Mouse (Mus musculus): Measurements from ENCODE around the gene Rsad1. TPM values are rescaled to one million over a fixed set of nuclear protein-coding genes. Genes with fewer than 3 reads are reported as not detected.

Gene Rsad1
- 2.3 and 2.5 TPM in 2 replicates for polyA plus RNA-seq (2015; fragmentation: Nextera tagmentation; extraction: Ambion mirVana)

DNA sequence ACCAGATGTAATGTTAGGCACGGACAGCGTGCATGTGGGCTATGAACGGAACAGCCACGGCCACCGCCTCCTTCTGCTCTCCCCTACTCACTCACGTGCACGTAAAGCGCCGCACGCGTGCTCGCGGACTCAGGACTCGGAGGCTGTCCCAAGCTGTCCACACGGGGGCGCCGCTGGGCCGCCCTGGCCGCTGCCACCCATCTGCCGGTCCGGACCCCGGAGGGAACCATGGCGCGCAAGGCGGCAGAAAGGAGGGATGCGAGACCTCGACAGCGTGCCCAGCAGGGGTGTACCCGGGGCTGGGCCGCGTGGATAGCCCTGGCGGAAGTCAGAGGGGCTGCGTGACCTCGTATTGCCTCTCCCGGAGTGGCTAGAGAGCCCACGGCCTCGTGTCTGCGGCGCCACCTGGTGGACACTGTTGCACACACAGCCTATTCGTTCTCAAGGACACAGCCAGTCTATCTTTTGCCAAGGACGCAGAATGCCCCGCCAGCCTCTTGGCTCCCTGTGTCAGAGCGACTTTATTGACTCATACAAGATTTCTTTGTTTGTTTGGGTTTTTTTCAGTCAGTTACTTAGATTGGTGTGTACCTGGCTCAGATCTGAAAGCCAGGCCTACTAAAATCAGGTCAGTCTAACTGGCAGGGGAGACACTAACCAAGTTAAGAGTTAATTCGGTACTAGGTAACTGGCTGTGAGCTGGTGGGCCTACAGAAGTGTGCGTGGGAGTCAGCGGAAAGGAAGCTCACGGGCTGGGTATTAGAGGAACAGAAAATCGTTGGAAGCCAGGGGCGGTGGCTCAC is at the start of gene Rsad1:
Gene Rsad1 (minus strand): TSS at position 368 of the 803 bp plus-strand sequence.

GRCm38 (mm10) chr11:94564437-94565150 is 15.5 kb upstream of the Rsad1 start, which contains the start of gene Chad:
Gene Chad (plus strand): TSS chr11:94565047.

DNA sequence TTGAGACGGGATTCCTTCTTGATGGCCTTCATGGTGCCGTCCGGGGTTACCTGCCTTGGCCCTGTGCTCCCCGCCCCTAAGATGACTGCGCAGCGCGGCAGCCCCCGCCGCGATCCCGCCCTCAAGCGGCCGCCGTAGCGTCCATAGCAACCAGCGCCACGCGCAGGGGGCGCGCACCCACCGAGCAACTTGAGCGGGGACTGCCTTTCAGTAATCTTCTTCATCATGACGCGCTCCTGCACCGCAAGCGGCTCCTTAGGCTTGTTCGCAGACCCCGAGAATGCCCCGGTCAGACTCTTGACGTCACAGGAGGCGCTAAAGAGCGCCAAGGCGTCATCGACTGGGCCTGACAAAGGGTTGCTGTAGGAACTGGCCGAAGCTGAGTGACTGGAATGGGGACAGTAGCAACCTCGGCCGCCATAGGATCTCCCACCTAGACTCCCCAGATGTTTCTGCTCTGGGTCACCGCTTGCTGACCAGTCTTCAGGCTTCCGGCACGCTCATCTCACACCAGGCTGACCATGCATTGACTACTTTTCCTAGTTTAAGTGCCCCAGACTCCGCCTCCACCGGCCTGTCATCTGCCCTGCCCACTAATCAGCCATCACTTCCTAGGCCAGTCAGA is 27.7 kb downstream of the Rsad1 start, which contains the start of gene Mycbpap:
Gene Mycbpap (minus strand): TSS at position 524 of the 625 bp plus-strand sequence.

DNA sequence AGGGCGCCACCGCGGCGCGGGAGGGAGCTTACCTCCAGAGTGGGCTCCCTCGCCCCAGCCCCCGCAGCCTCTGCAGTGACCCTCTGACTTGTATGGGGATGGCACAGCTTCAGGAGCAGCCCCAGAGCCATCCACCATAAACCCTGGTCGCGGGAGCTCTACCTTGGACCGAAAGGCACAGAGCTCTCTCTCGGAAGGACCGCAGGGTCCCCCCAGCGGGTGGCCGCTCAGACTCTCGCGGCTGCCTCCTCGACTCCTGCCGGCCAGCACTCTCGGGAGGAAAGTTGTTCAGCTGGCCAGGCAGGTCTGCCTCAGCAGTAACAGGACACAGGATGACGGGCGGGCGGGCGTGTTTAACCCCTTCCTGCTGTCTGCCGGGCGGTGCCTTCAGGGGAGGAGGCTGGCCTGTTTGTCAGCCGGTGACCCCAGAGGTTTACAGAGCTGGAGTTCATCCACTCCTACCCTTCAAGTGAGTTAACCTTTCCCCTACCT is 49.3 kb downstream of the Rsad1 start, which contains the start of gene Epn3:
Gene Epn3 (minus strand): TSS at position 314 of the 492 bp plus-strand sequence.

Other genes starting within 250 kb of the Rsad1 start
- gene Luc7l3, start 227.3 kb downstream of the Rsad1 start, polyA plus RNA-seq (2015; fragmentation: Nextera tagmentation; extraction: Ambion mirVana) = 47.1 and 50.8 TPM in 2 replicates
- 40.7 and 42.7 TPM in 2 replicates for gene Ankrd40, start 221.3 kb downstream of the Rsad1 start, polyA plus RNA-seq (2015; fragmentation: Nextera tagmentation; extraction: Ambion mirVana)
- 0.42 and 0.95 TPM in 2 replicates for gene Abcc3, start 156.3 kb downstream of the Rsad1 start, polyA plus RNA-seq (2015; fragmentation: Nextera tagmentation; extraction: Ambion mirVana)
- gene Cacna1g, start 75.1 kb downstream of the Rsad1 start, polyA plus RNA-seq (2015; fragmentation: Nextera tagmentation; extraction: Ambion mirVana) = 2.4 and 2.6 TPM in 2 replicates
- not detected in 2 replicates for gene Spata20, start 63.1 kb downstream of the Rsad1 start, polyA plus RNA-seq (2015; fragmentation: Nextera tagmentation; extraction: Ambion mirVana)
- 0.55 and 1.5 TPM in 2 replicates for gene Epn3, start 49.3 kb downstream of the Rsad1 start, polyA plus RNA-seq (2015; fragmentation: Nextera tagmentation; extraction: Ambion mirVana)
- gene Mycbpap, start 27.5 kb downstream of the Rsad1 start, polyA plus RNA-seq (2015; fragmentation: Nextera tagmentation; extraction: Ambion mirVana) = 0.06 and 0.12 TPM in 2 replicates
- 0.17 and 5.2 TPM in 2 replicates for gene Chad, start 15.8 kb upstream of the Rsad1 start, polyA plus RNA-seq (2015; fragmentation: Nextera tagmentation; extraction: Ambion mirVana)
- gene Acsf2, start 52.6 kb upstream of the Rsad1 start, polyA plus RNA-seq (2015; fragmentation: Nextera tagmentation; extraction: Ambion mirVana) = 1.9 and 2.2 TPM in 2 replicates
- gene Lrrc59, start 80.5 kb upstream of the Rsad1 start, polyA plus RNA-seq (2015; fragmentation: Nextera tagmentation; extraction: Ambion mirVana) = 47.9 and 71.0 TPM in 2 replicates
- gene Mrpl27, start 104.5 kb upstream of the Rsad1 start, polyA plus RNA-seq (2015; fragmentation: Nextera tagmentation; extraction: Ambion mirVana) = 116 and 125 TPM in 2 replicates
- 1.9 and 2.4 TPM in 2 replicates for gene Eme1, start 104.7 kb upstream of the Rsad1 start, polyA plus RNA-seq (2015; fragmentation: Nextera tagmentation; extraction: Ambion mirVana)
- 7.1 and 8.7 TPM in 2 replicates for gene Xylt2, start 128.3 kb upstream of the Rsad1 start, polyA plus RNA-seq (2015; fragmentation: Nextera tagmentation; extraction: Ambion mirVana)
- not detected in 2 replicates for gene Gm11541, start 155.2 kb upstream of the Rsad1 start, polyA plus RNA-seq (2015; fragmentation: Nextera tagmentation; extraction: Ambion mirVana)
- gene Cdc34b, start 192.5 kb upstream of the Rsad1 start, polyA plus RNA-seq (2015; fragmentation: Nextera tagmentation; extraction: Ambion mirVana) = 0.12 and 0.18 TPM in 2 replicates
- not detected in 2 replicates for gene Tmem92, start 233.4 kb upstream of the Rsad1 start, polyA plus RNA-seq (2015; fragmentation: Nextera tagmentation; extraction: Ambion mirVana)